Mouse (Mus musculus) midbrain, embryonic 14.5 days (tissue): ENCODE data around the gene Pnmal2. TPM values are rescaled to one million over a fixed set of nuclear protein-coding genes. Genes with fewer than 3 reads are reported as not detected.

Experiments
- ATAC-seq: fragments of 200-750 bp; cut with Nextera tagmentation; 2 replicates; pipeline ENCODE4 v1.8.0; 2017; ENCODE audit warnings: moderate number of reproducible peaks, moderate library complexity; ENCODE audit not compliant: low FRiP score, low TSS enrichment
- DNase-seq: peaks from one replicate; pipeline ENCODE4 v3.0.0-alpha.2; 2015
- H3K27ac ChIP-seq: fragments of 300-500 bp; sonication (generic); replicated peaks from 2 replicates; pipeline ENCODE4 v1.5.1; 2014; ENCODE audit warnings: mild to moderate bottlenecking, low read depth, low read length, moderate library complexity
- H3K27me3 ChIP-seq: fragments of 300-500 bp; sonication (generic); 2 replicates; pipeline ENCODE4 v1.6.1; 2014; ENCODE audit warnings: low read length, control low read depth, mixed read lengths; ENCODE audit not compliant: control insufficient read depth, insufficient read depth
- H3K36me3 ChIP-seq: fragments of 300-500 bp; sonication (generic); 2 replicates; pipeline ENCODE4 v1.6.1; 2014; ENCODE audit warnings: low read length, control low read depth; ENCODE audit not compliant: control insufficient read depth, insufficient read depth
- H3K4me1 ChIP-seq: fragments of 300-500 bp; sonication (generic); 2 replicates; pipeline ENCODE4 v1.6.1; 2014; ENCODE audit warnings: mild to moderate bottlenecking, antibody characterized with exemption, low read length, control low read depth; ENCODE audit not compliant: control insufficient read depth, insufficient read depth
- H3K4me2 ChIP-seq: fragments of 300-500 bp; sonication (generic); 2 replicates; pipeline ENCODE4 v1.6.1; 2014; ENCODE audit warnings: mild to moderate bottlenecking, low read length, moderate library complexity
- H3K4me3 ChIP-seq: fragments of 300-500 bp; sonication (generic); replicated peaks from 2 replicates; pipeline ENCODE4 v1.5.1; 2014; ENCODE audit warnings: low read depth, low read length
- H3K9ac ChIP-seq: fragments of 300-500 bp; sonication (generic); replicated peaks from 2 replicates; pipeline ENCODE4 v1.6.1; 2014; ENCODE audit warnings: mild to moderate bottlenecking, low read length, moderate library complexity
- H3K9me3 ChIP-seq: fragments of 300-500 bp; sonication (generic); 2 replicates; pipeline ENCODE4 v1.6.1; 2016; ENCODE audit warnings: low read length, control low read depth, mixed read lengths; ENCODE audit not compliant: control insufficient read depth
- WGBS: fragments of 180-500 bp; shearing (Covaris S2); extraction: QIAGEN DNeasy Blood & Tissue Kit; methylation state at CpG from one replicate; pipeline ENCODE4 v1.1.7; 2014; 5-methylcytosine and 5-hydroxymethylcytosine counted together
- polyA plus RNA-seq: library from polyadenylated mRNA; unstranded; fragments of >200 nt; fragmentation: Nextera tagmentation; extraction: Ambion mirVana; gene quantifications from 2 replicates; pipeline ENCODE4 v1.2.1, GENCODE M21; 2014

Pnmal2 gene
- polyA plus RNA-seq, 1 experiment from 2014 or later, result 116 TPM

GRCm38 (mm10) chr7:16991681-16992450 is 47.4 kb downstream of the Pnmal2 start:
- Histone ChIP-seq H3K4me2 (peak overlapping the region; percentile 30), H3K4me1 (peaks cover 37% of the 10 kb centered on the region)
- 51% methylated on average over 18 of the region's 18 CpGs for WGBS

GRCm38 (mm10) chr7:16992451-16992807 is 47.9 kb downstream of the Pnmal2 start, which contains the start of gene Ccdc8:
Ccdc8 (plus strand) TSS chr7:16992708.
- Histone ChIP-seq H3K9ac (peak within 1 kb of the TSS; percentile 45), H3K36me3 (no peaks in the 10 kb centered on the region), H3K4me2 (peak within 1 kb of the TSS; percentile 49), H3K4me1 (peaks cover 32% of the 10 kb centered on the region), H3K27me3 (no peaks in the 10 kb centered on the region), H3K4me3 (peak within 1 kb of the TSS; percentile 33; the same call in 1 of the 2 replicates), H3K27ac (peak within 1 kb of the TSS; percentile 67), H3K9me3 (no peaks in the 10 kb centered on the region)
- DNase-seq (no peak), ATAC-seq (no peak)
- WGBS, result 95% methylated on average over 5 of the region's 5 CpGs

More at GRCm38 (mm10) chr7:16991681-16992450, 47.4 kb downstream of the Pnmal2 start:
- peak overlapping the region; percentile 67 for H3K27ac ChIP-seq
- no peak overlapping the region for H3K9ac ChIP-seq
- H3K36me3 ChIP-seq, result no peaks in the 10 kb centered on the region
- peak; percentile 37; the same call in 1 of the 2 replicates for ATAC-seq
- no peaks in the 10 kb centered on the region for H3K9me3 ChIP-seq
- no peaks in the 10 kb centered on the region for H3K27me3 ChIP-seq
- DNase-seq, result peak; percentile 82
- H3K4me3 ChIP-seq, result no peak overlapping the region

- Histone ChIP-seq H3K27ac (0 out of 2 replicates have a peak overlapping the region, but pooled peaks have one; percentile 41), H3K4me1 (peaks cover 27% of the 10 kb centered on the region)
These were observed 49.3 kb downstream of the Pnmal2 start for GRCm38 (mm10) chr7:16993651-16994399.

GRCm38 (mm10) chr7:16994400-16994799 is 49.9 kb downstream of the Pnmal2 start:
- no peak for DNase-seq
- H3K9ac ChIP-seq, result peak overlapping the region; percentile 45
- H3K27ac ChIP-seq, result 0 out of 2 replicates have a peak overlapping the region, but pooled peaks have one; percentile 9
- H3K9me3 ChIP-seq, result no peaks in the 10 kb centered on the region
- H3K4me3 ChIP-seq, result peak overlapping the region; percentile 33
- H3K27me3 ChIP-seq, result no peaks in the 10 kb centered on the region
- WGBS, result 11% methylated on average over 20 of the region's 20 CpGs
- H3K36me3 ChIP-seq, result no peaks in the 10 kb centered on the region
- H3K4me1 ChIP-seq, result peaks cover 27% of the 10 kb centered on the region
- peak overlapping the region; percentile 49 for H3K4me2 ChIP-seq
- no peak for ATAC-seq

More at GRCm38 (mm10) chr7:16993651-16994399, 49.3 kb downstream of the Pnmal2 start:
- Histone ChIP-seq H3K4me3 (peak overlapping the region; percentile 33), H3K9ac (peak overlapping the region; percentile 45), H3K36me3 (no peaks in the 10 kb centered on the region), H3K4me2 (peak overlapping the region; percentile 49), H3K9me3 (no peaks in the 10 kb centered on the region), H3K27me3 (no peaks in the 10 kb centered on the region)
- peak; percentile 56 for ATAC-seq
- DNase-seq, result peak; percentile 54
- WGBS, result 3% methylated on average over 27 of the region's 27 CpGs

- Histone ChIP-seq H3K27ac (no peak overlapping the region), H3K27me3 (no peaks in the 10 kb centered on the region), H3K4me2 (peak overlapping the region; percentile 49), H3K9me3 (no peaks in the 10 kb centered on the region), H3K36me3 (no peaks in the 10 kb centered on the region), H3K4me3 (0 out of 2 replicates have a peak overlapping the region, but pooled peaks have one; percentile 33), H3K4me1 (peaks cover 27% of the 10 kb centered on the region), H3K9ac (no peak overlapping the region)
- ATAC-seq (no peak), DNase-seq (no peak)
- WGBS, result 84% methylated on average over 4 of the region's 4 CpGs
These were observed 50.9 kb downstream of the Pnmal2 start for GRCm38 (mm10) chr7:16995345-16995744.

Other genes starting within 250 kb of the Pnmal2 start
- 0.20 TPM in 1 of 2 replicates, not detected in the other for gene Ceacam9, start 222.8 kb upstream of the Pnmal2 start, polyA plus RNA-seq
- gene Ap2s1, start 206.3 kb upstream of the Pnmal2 start, polyA plus RNA-seq, result 431 and 530 TPM in 2 replicates
- gene Slc1a5, start 163.3 kb upstream of the Pnmal2 start, polyA plus RNA-seq, result 5.9 and 10.8 TPM in 2 replicates
- gene Strn4, start 128.8 kb upstream of the Pnmal2 start, polyA plus RNA-seq, result 213 and 219 TPM in 2 replicates
- gene Fkrp, start 128.0 kb upstream of the Pnmal2 start, polyA plus RNA-seq, result 38.5 and 48.7 TPM in 2 replicates
- gene Prkd2, start 101.8 kb upstream of the Pnmal2 start, polyA plus RNA-seq, result 4.4 and 5.7 TPM in 2 replicates
- 4.9 and 6.2 TPM in 2 replicates for gene Dact3, start 69.4 kb upstream of the Pnmal2 start, polyA plus RNA-seq
- 11.7 and 17.2 TPM in 2 replicates for gene Gng8, start 52.9 kb upstream of the Pnmal2 start, polyA plus RNA-seq
- gene Ptgir, start 38.2 kb upstream of the Pnmal2 start, polyA plus RNA-seq, result 0.16 and 0.30 TPM in 2 replicates
- gene Calm3, start 20.6 kb upstream of the Pnmal2 start, polyA plus RNA-seq, result 494 and 652 TPM in 2 replicates
- gene Pnmal1, start 15.0 kb downstream of the Pnmal2 start, polyA plus RNA-seq, result 60.8 and 69.8 TPM in 2 replicates
- 6.4 and 8.7 TPM in 2 replicates for gene Gm42372, start 38.4 kb downstream of the Pnmal2 start, polyA plus RNA-seq
- gene Ccdc8, start 48.0 kb downstream of the Pnmal2 start, polyA plus RNA-seq, result 3.1 and 4.5 TPM in 2 replicates
- 112 and 118 TPM in 2 replicates for gene Ppp5c, start 83.2 kb downstream of the Pnmal2 start, polyA plus RNA-seq
- 1.5 and 4.6 TPM in 2 replicates for gene Hif3a, start 117.7 kb downstream of the Pnmal2 start, polyA plus RNA-seq
- 4.3 and 4.9 TPM in 2 replicates for gene Psg16, start 129.4 kb downstream of the Pnmal2 start, polyA plus RNA-seq
- gene Ceacam3, start 205.6 kb downstream of the Pnmal2 start, polyA plus RNA-seq, result not detected in 2 replicates